Mouse (Mus musculus): Measurements from ENCODE around the gene Rlim.

- TF ChIP-seq CTCF (IDR thresholded peaks at IDR 0.05; ENCODE audit: low read depth): no peak
- TF ChIP-seq EP300 (IDR thresholded peaks at IDR 0.05; ENCODE audit: low read depth): no peak
Observed at GRCm38 (mm10) chrX:104013318-104013811, 32.3 kb upstream of the Rlim start.

Measured in heart, postnatal 0 days (tissue).